Comparison of ENCODE assay signal across 8 mouse cellular contexts in the genomic region with DNA sequence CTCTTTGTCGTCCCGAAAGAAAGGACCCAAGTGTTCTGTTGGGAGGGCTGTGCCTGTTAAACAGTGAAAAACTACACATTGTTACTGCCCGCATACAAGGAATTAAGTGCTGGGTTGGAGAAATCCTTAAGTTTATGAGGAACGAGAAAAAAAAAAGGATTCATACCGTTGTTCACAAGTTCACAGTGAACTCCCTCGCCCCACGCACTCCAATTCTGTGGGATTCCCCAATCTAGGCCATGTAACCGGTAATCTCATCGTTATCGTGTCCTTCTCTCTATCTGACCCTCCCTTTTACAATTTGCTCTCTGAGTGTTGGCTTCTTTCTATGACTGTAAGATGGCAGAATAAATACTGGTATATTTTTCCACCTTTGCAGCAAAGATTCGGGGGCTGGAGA. TPM values are rescaled to one million over a fixed set of nuclear protein-coding genes. Genes with fewer than 3 reads are reported as not detected.
A peak's percentile ranks its signal among the peaks of the same experiment; 100 is the strongest.
DNase-seq lines count a peak whose midpoint lies in the region; ATAC-seq and TF ChIP-seq lines count a peak whose summit lies in the region.
"Had no signal": no experiment of that assay in that cellular context is flagged by ENCODE, and none has a peak within 500 bp of the region (broad histone marks: within the 10 kb centered on the region; RNA-seq: fewer than 3 reads in every experiment).

No protein-coding gene starts in this region.

- H3K9me3 ChIP-seq in lung, embryonic 16.5 days (ENCODE audit: control insufficient read depth, low read length): no peaks in the 10 kb centered on the region
- no peaks in the 10 kb centered on the region for H3K9me3 ChIP-seq in forebrain, embryonic 11.5 days (ENCODE audit: control insufficient read depth, low read length)
- H3K9me3 ChIP-seq in intestine, postnatal 0 days (ENCODE audit: control insufficient read depth): no peaks in the 10 kb centered on the region
- no peaks in the 10 kb centered on the region for H3K9me3 ChIP-seq in stomach, embryonic 14.5 days (ENCODE audit: control insufficient read depth, low read depth, low read length)

- H3K4me1 ChIP-seq in lung, embryonic 16.5 days (replicated peaks; ENCODE audit: control insufficient read depth, insufficient read depth, low read length): peaks cover 4% of the 10 kb centered on the region
- no peaks in the 10 kb centered on the region for H3K4me1 ChIP-seq in forebrain, embryonic 11.5 days (replicated peaks; ENCODE audit: control insufficient read depth, insufficient read depth, low read length)
- no peaks in the 10 kb centered on the region for H3K4me1 ChIP-seq in intestine, postnatal 0 days (replicated peaks; ENCODE audit: control insufficient read depth, insufficient read depth, low read length)
- H3K4me1 ChIP-seq in stomach, embryonic 14.5 days (ENCODE audit: control insufficient read depth, insufficient read depth, low read length): no peaks in the 10 kb centered on the region

- H3K9ac ChIP-seq in lung, embryonic 16.5 days (ENCODE audit: low read length): peak overlapping the region; percentile 13; the same call in 1 of the 2 replicates
- H3K9ac ChIP-seq in forebrain, embryonic 11.5 days (ENCODE audit: low read length): no peak overlapping the region
- H3K9ac ChIP-seq in intestine, postnatal 0 days (ENCODE audit: low read depth, low read length): peak overlapping the region; percentile 78; the same call in 1 of the 2 replicates
- H3K9ac ChIP-seq in stomach, embryonic 14.5 days (replicated peaks; ENCODE audit: low read depth, low read length): no peak overlapping the region

- no peak for DNase-seq in lung, adult 18-20 months
- DNase-seq in forebrain, embryonic 11.5 days (ENCODE audit: low spot score): no peak
- DNase-seq in ovary, postnatal 36 days (ENCODE audit: low spot score): no peak

- no peak overlapping the region for H3K27ac ChIP-seq in lung, embryonic 16.5 days (ENCODE audit: low read length)
- no peak overlapping the region for H3K27ac ChIP-seq in forebrain, embryonic 11.5 days (ENCODE audit: low read depth, low read length)
- H3K27ac ChIP-seq in intestine, postnatal 0 days (ENCODE audit: low read depth, low read length): no peak overlapping the region; the same call in 1 of the 2 replicates
- no peak overlapping the region for H3K27ac ChIP-seq in stomach, embryonic 14.5 days (ENCODE audit: low read length)

- 5% methylated on average over 11 of the region's 11 CpGs for WGBS in lung, embryonic 16.5 days
- 0% methylated on average over 11 of the region's 11 CpGs for WGBS in forebrain, embryonic 11.5 days
- WGBS in intestine, postnatal 0 days: 7% methylated on average over 11 of the region's 11 CpGs
- 2% methylated on average over 11 of the region's 11 CpGs for WGBS in stomach, embryonic 14.5 days

- peaks cover 55% of the 10 kb centered on the region for H3K27me3 ChIP-seq in lung, embryonic 16.5 days (ENCODE audit: control insufficient read depth, insufficient read depth, low read depth, low read length)
- peaks cover 52% of the 10 kb centered on the region for H3K27me3 ChIP-seq in forebrain, embryonic 11.5 days (ENCODE audit: control insufficient read depth, insufficient read depth, low read length)
- H3K27me3 ChIP-seq in intestine, postnatal 0 days (replicated peaks; ENCODE audit: control insufficient read depth, insufficient read depth, low read length): peaks cover 61% of the 10 kb centered on the region
- peaks cover 55% of the 10 kb centered on the region for H3K27me3 ChIP-seq in stomach, embryonic 14.5 days (ENCODE audit: control insufficient read depth, insufficient read depth, low read length)

- H3K4me3 ChIP-seq in lung, embryonic 16.5 days (ENCODE audit: low read length): peak overlapping the region; percentile 66
- peak overlapping the region; percentile 44 for H3K4me3 ChIP-seq in forebrain, embryonic 11.5 days (ENCODE audit: low read depth, low read length)
- H3K4me3 ChIP-seq in intestine, postnatal 0 days (ENCODE audit: low read depth, low read length): peak overlapping the region; percentile 78
- peak overlapping the region; percentile 46 for H3K4me3 ChIP-seq in stomach, embryonic 14.5 days (ENCODE audit: low read depth, low read length)
- H3K4me3 ChIP-seq: myocyte had no signal

- peak overlapping the region; percentile 95 for H3K4me2 ChIP-seq in lung, embryonic 16.5 days (ENCODE audit: low read depth, low read length)
- H3K4me2 ChIP-seq in forebrain, embryonic 11.5 days (ENCODE audit: low read depth, low read length, severe bottlenecking): peak overlapping the region; percentile 88; the same call in 1 of the 2 replicates
- H3K4me2 ChIP-seq in intestine, postnatal 0 days (replicated peaks; ENCODE audit: low read depth): peak overlapping the region; percentile 96
- peak overlapping the region; percentile 89 for H3K4me2 ChIP-seq in stomach, embryonic 14.5 days (replicated peaks; ENCODE audit: low read depth, low read length)

- no peak for TF ChIP-seq CTCF in intestine, postnatal 0 days (IDR thresholded peaks at IDR 0.05; ENCODE audit: low read depth)

- ATAC-seq in lung, embryonic 16.5 days (ENCODE audit: low read depth): no peak
- ATAC-seq in forebrain, embryonic 11.5 days (replicated peaks; ENCODE audit: low FRiP score): no peak
- ATAC-seq in intestine, postnatal 0 days: no peak
- ATAC-seq in stomach, embryonic 14.5 days (ENCODE audit: insufficient number of reproducible peaks, insufficient read depth, low FRiP score, low read depth): no peak
- ATAC-seq in CD4-positive, CD25-positive, alpha-beta regulatory T cell, adult 4 months: no peak

- no peaks in the 10 kb centered on the region for H3K36me3 ChIP-seq in lung, embryonic 16.5 days (ENCODE audit: control insufficient read depth, insufficient read depth, low read length)
- H3K36me3 ChIP-seq in forebrain, embryonic 11.5 days (ENCODE audit: control insufficient read depth, insufficient read depth, low read length): no peaks in the 10 kb centered on the region
- H3K36me3 ChIP-seq in intestine, postnatal 0 days (ENCODE audit: control insufficient read depth, insufficient read depth): no peaks in the 10 kb centered on the region; the same call in 1 of the 2 replicates
- no peaks in the 10 kb centered on the region for H3K36me3 ChIP-seq in stomach, embryonic 14.5 days (ENCODE audit: control insufficient read depth, insufficient read depth, low read length)

RNA-seq across cellular contexts. Expression of gene Cdkn2b, which starts 0.8 kb away (rescaled TPM):
- 6.7 and 9.5 TPM in 2 replicates for polyA plus RNA-seq in lung, embryonic 16.5 days (2015; fragmentation: Nextera tagmentation; extraction: Ambion mirVana)
- 0.19 and 0.31 TPM in 2 replicates for polyA plus RNA-seq in forebrain, embryonic 11.5 days (2014; fragmentation: Nextera tagmentation; extraction: Ambion mirVana)
- 65.6 and 67.2 TPM in 2 replicates for polyA plus RNA-seq in intestine, postnatal 0 days (2015; fragmentation: Nextera tagmentation; extraction: Ambion mirVana)
- polyA plus RNA-seq in stomach, embryonic 14.5 days (2014; fragmentation: Nextera tagmentation; extraction: Ambion mirVana): 4.8 and 4.9 TPM in 2 replicates
- under 1 TPM in 1 of 2 experiments, not detected in 1; 0.76 TPM for polyA plus RNA-seq in CD4-positive, CD25-positive, alpha-beta regulatory T cell, adult 4 months (2017; shearing (Covaris generic))
- polyA plus RNA-seq: myocyte had no signal

RNA-seq across cellular contexts. Expression of gene Cdkn2a, which starts 15.5 kb away (rescaled TPM):
- polyA plus RNA-seq in lung, embryonic 16.5 days (2015; fragmentation: Nextera tagmentation; extraction: Ambion mirVana): not detected in 2 replicates
- not detected in 2 replicates for polyA plus RNA-seq in forebrain, embryonic 11.5 days (2014; fragmentation: Nextera tagmentation; extraction: Ambion mirVana)
- polyA plus RNA-seq in intestine, postnatal 0 days (2015; fragmentation: Nextera tagmentation; extraction: Ambion mirVana): not detected in 2 replicates
- polyA plus RNA-seq in stomach, embryonic 14.5 days (2014; fragmentation: Nextera tagmentation; extraction: Ambion mirVana): not detected in 2 replicates
- not detected for polyA plus RNA-seq in CD4-positive, CD25-positive, alpha-beta regulatory T cell, adult 4 months (2017; shearing (Covaris generic))
- polyA plus RNA-seq: myocyte had no signal

Comparison
In these comparisons a context has a peak if more than half of its experiments do, and no peak if none do; other contexts are left out.
1. H3K9ac ChIP-seq: peak in lung, embryonic 16.5 days (single experiment) and intestine, postnatal 0 days (single experiment); none in forebrain, embryonic 11.5 days (single experiment) and stomach, embryonic 14.5 days (single experiment).
2. Peak in every context shown above with its lines, with median percentiles within 50 percentile points of each other: H3K4me2 ChIP-seq and H3K4me3 ChIP-seq.